Mouse (Mus musculus) spleen, adult 18-20 months (tissue): ENCODE measurements around the gene Aplf.
"Not testable (repeated sequence)": the region's sequence is repeated elsewhere in the genome, so short reads cannot be mapped to it uniquely, and the experiment has no call there.

Experiments used
- DNase-seq, 2 experiments: peaks; one replicate each; pipeline ENCODE4 v3.0.0; 2022; ENCODE audit warnings: mixed read lengths in 2 of 2

The Aplf gene

DNA sequence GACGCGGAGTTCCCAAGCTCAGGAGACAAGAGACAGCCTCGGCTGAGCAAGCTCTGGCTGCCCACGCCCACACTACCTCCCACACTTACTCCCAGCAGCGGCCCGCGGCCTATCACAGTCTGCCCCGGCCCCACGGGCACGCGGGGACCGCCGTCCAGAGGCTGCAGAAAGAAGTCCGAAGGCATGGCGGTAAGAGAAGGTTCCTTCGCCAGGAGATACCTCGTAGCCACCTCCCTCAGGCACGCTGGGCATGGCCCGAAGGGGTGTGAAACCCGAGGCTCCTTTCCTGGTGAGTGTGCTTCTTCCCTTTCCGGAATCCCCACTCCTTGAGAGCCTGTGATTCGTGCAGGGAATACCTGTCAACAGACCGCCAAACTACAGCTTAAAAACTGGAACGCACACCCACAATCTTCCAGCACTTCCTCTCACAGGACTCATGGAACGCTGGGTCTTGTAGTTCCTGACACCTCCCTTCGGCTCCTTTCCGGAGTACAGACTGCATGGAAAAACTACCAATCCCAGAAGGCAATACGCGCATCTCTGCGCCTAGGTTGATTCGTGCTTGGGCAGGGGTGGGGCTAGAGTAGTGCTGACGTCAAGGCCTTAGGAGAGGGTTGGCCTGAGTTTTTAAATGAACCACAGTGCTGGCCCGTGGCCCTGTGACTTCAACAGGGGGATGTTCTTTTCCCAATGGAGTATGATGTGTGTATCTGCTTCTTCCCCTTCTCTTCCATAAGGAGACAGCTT lies at the start of gene Aplf:
TSS of gene Aplf (minus strand) at position 423 of the 747 bp plus-strand sequence.
- DNase-seq = peak; percentile 76 to 78

DNA sequence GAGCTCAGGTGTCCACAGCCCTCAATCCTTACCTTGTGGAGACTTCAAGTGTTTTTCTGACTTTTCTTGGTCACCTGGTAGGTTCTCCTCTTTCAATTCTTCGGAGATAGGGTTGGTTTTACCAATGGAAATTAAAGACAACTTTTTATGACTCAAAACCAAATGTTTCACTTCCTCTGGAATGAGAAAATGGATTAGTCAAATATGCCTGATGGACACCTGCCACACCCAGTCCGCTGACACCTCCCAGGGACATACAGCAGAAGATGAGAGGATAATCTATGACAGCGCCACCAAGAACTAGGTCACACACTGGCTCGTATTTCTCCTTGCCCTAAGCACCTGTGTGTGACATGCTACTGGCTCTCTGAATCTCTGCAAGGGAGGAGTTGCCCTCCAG lies 42.1 kb upstream of the Aplf start:
- DNase-seq = no peak

DNA sequence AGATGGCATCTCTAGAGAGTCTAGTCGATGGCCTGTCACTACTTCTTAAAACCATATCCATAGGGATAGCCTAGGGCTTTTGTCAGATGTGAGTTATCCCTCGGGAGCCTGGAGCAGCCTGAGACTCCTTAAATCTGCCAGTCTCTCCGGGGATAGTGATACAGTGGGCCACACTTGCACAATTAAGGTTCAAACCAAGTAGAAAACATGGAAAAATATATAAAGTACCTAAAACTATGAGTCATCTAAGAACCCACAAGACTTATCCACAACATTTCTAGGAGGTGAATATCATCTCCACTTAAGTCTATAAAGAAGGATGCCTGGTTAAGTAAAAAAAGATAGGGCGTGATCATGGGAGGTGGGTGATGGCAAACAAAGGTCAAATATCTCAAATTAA lies 40.3 kb upstream of the Aplf start:
- no peak for DNase-seq

- DNase-seq = no peak
Measured at GRCm38 (mm10) chr6:87706246-87706645, 34.3 kb upstream of the Aplf start.

GRCm38 (mm10) chr6:87696544-87696943 lies 24.6 kb upstream of the Aplf start:
- no peak for DNase-seq

- DNase-seq = no peak
Measured at GRCm38 (mm10) chr6:87695947-87696346, 24.0 kb upstream of the Aplf start.

GRCm38 (mm10) chr6:87680418-87680817 lies 8.4 kb upstream of the Aplf start:
- DNase-seq = no peak

GRCm38 (mm10) chr6:87672661-87673060 lies 668 bp upstream of the Aplf start:
- no peak for DNase-seq

- no peak for DNase-seq
Measured at GRCm38 (mm10) chr6:87671353-87671752, 640 bp downstream of the Aplf start.

GRCm38 (mm10) chr6:87669894-87670588 lies 2.0 kb downstream of the Aplf start:
- peak in 1 of 2 experiments; percentile 57 for DNase-seq

DNA sequence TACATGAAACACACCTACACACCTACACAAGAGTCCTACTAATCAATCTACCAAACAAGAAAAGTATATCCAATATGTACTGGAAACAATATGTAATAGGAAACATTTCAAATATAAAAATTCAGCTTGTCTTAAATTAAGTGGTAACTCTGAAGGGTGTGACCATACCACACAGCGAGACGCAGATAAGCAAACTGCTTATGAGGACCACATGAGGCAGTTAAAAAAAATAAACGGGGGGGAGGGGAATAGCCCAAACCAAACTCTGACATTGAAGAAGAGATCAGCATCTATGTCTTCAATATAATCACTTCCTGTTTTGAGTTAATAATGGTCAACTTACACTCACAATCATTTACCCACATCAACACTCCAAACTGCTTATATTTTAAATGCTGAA lies 3.3 kb downstream of the Aplf start:
- no peak for DNase-seq

DNA sequence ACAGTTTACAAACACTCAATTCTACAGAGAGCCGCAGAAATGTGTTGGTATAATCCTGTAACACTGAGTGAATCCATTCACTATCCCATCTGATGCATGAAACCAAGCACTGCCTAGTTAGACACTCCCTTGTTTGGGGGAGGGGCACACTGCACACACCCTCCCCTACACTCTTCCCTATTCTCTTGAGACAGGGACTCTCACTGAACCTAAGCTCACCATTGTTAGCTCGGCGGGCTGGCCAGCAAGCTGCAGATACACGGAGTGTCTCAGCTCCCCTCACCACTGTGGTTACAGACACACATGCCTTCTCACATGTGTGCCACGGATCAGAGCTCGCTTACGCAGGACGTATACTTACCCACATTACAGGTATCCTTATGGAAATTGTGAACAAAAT lies 4.2 kb downstream of the Aplf start:
- no peak for DNase-seq

- no peak for DNase-seq
Measured at GRCm38 (mm10) chr6:87663445-87663844, 8.5 kb downstream of the Aplf start.

DNA sequence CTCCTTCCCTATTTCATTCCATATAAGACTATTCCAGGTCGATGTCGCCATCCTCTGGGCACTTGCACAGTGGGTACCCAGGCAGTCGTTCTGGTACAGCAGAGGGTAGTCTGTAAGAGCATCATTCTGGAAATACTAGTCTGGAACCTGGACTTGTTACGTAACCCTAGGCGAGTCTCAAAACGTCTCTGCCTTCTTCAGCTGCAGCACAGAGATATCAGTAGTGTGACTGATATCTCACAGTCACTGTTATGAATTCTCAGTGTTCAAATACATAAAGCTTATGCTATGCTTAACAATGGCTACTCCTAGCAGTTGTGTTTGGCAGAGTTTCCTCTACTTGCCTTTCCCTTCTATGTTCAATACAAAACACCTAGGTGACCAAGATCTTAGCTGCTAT lies 9.8 kb downstream of the Aplf start:
- DNase-seq = no peak

DNA sequence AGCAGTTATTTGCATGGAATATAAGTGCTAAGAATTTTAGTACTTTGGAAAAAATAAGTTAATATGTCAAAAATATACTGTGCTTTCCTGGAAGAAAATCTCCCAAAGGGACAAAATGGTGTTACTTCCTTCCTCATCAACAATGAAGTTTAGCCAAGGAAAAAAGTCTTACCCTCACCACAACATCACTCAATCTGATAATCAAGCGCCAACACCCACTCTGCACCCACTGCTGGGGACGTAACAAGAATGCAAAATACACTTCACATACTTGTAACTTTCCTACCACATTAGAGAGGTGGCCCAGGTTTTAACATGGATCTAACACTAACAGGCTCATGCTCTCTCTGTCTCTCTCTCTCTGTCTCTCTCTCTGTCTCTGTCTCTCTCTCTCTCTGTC lies 10.3 kb downstream of the Aplf start:
- no peak for DNase-seq

DNA sequence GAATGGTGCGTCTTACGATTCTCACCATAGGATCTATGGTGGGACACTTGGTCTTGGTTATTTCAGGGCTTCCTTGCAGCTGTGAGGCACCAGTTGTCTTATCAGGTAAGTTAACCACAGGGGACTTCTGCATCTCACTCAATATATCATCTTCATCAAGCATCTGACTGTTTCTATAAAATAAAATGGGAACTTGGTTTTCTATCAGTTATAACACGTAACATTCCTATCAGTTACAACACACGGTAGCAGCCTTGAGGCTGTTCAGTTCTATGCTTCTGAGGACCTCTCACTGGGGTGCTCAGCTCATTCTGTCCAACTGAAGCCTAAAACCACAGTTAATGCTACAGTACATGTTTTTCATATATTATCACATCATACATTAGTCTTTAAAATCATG lies 13.2 kb downstream of the Aplf start:
- no peak for DNase-seq

DNA sequence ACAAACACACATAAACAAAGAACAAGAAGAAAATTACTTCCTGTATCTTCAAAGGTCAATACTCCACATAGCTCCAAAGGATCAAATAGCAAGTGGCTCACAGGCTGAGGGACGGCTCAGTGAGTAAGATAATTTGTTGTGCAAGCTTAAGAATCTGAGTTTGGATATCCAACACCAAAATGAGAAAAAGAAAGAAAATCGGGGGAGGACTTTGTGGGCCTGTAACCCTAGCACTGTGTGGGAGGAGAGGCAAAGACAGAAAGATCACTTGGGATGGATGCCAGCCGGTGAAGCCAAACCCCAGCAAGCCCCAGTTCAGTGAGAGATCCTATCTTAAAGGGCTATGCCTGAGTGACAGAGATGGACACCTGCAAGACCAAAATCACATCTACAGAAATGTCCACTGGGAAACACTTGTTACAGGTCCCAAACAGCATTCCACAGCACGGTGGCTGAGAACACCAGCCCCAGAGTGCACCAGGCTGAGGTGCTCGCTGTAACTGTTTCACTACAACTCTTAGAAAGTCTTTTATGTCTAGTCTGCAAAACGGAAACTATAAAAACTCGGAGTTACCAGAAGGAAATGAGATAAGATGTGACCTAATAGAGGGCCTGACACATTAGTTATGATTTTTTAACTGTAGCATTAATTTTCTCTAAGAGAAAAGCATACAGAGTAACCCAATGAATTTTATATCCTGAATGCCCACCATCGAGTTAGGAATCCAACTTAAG lies 17.9 kb downstream of the Aplf start:
- no peak for DNase-seq

DNA sequence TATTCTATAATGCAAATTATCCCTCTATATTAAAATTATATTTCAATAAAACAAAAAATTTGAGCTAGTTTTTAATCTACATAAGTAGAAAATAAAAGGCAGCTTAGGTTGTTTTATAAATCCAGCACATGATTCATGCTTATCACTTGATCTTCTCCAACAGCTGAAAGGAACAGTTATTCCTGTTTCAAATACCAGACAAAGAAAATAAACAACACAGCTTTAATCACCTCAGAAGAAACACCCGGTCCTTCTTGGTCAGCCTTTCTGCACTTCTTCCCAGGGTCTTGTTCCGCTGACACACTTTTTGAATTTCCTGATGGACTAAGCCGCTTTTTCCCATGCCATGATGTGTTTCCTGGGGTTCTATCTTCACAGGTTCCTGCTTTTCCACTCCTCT lies 18.5 kb downstream of the Aplf start:
- DNase-seq = no peak

DNA sequence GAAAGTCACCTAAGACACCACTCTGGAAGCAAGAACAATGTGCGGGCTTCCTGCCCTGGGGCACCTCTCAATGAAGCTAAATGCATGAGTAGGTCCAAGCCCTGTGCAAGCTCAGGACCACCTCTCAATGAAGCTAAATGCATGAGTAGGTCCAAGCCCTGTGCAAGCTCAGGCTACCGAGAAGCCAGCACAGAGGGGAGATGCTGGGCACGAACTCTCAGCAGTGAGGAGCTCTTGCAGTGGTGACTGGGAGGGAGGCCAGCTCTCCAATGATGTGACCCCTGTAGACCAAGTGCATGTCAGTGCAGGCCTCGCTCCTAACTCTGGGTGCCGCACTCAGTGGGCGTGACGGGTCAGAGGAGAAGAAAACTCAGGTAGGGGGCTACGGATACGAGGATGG lies 19.3 kb downstream of the Aplf start:
- no peak for DNase-seq

DNA sequence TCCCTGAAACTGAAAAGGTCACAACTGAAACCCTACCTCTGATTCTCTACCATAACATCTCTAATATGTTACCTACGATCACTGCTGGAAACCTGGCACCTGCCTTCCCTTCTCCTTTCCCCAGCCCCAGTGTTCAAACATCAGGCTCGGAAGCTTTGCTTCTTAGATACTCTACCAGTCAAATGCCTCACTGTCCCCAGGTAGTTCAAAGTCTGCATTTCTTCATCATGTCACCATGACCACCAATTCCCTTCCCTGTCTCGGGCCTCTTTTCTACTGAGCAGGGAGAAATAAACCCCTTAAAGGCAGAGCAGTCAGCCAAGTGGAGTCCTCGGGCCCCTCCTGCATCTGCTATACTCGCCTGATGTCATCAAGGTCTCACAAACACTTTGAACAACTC lies 20.2 kb downstream of the Aplf start:
- no peak for DNase-seq

GRCm38 (mm10) chr6:87638134-87638660 lies 33.8 kb downstream of the Aplf start:
- no peak for DNase-seq

- DNase-seq = no peak
Measured at GRCm38 (mm10) chr6:87632176-87632575, 39.8 kb downstream of the Aplf start.

GRCm38 (mm10) chr6:87628936-87629335 lies 43.1 kb downstream of the Aplf start:
- DNase-seq = not testable (repeated sequence)

DNA sequence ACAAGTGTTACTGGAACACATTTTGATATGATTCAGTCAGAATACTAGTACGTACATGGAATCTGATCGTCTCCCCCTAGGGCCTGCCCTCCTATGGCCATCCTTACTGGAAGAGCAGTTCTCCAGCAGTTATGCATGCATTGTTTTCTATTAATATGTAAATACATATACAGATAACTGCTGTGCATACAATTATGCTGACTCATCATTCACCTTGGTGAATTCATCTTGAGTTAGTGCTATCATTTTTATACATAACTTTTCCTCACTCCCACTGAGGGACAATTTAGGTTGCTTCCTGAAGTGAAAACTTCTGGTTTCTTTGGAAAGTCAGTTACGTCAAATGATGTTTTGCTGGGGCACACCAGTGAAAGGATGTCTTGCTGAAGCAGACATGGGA lies 48.8 kb downstream of the Aplf start:
- DNase-seq = no peak
